Mouse (Mus musculus): ENCODE measurements at regions not wholly inside any gene's neighbourhood (a gene's known extent, or its start where the extent isn't known, plus 50 kb on each side); places are given as distances from the start of the nearest gene placed in this dataset.

- TF ChIP-seq ZNF384 (IDR thresholded peaks at IDR 0.05; ENCODE audit: low read depth, low read length) (no peak), ZC3H11A (IDR thresholded peaks at IDR 0.05; ENCODE audit: borderline replicate concordance, low read depth, low read length) (no peak)
Observed at GRCm38 (mm10) chr3:143977886-143978447, 227.1 kb downstream of the Lmo4 start.
